Mouse (Mus musculus): ENCODE data around the gene Wdr11. TPM values are rescaled to one million over a fixed set of nuclear protein-coding genes. Genes with fewer than 3 reads are reported as not detected.

The Wdr11 gene
- polyA plus RNA-seq, 1 experiment from 2014 or later: 37.0 TPM

DNA sequence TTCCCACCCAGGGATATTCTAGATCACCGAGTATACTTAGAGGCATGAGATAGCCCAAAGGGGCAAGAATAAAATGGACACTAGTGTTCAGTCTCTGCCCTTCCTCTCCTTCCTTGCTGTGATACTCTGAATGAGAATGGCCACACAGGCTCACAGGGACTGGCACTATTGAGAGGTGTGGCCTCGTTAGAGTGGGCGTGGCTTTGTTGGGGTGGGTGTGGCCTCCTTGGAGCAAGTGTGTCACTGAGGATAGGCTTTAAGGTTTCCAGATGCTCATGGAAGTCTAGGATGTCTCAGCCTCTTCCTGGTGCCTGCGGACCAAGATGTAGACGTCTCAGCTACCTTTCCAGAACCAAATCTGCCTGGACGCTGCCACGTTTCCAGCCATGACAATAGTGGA lies 56.1 kb downstream of the Wdr11 start:
- 80% methylated on average over 7 of the region's 7 CpGs for WGBS
- Histone ChIP-seq H3K4me1 (replicated peaks; ENCODE audit: control insufficient read depth, insufficient read depth, low read length) (no peaks in the 10 kb centered on the region), H3K27ac (ENCODE audit: low read depth, low read length) (no peak overlapping the region), H3K36me3 (ENCODE audit: control insufficient read depth, insufficient read depth, low read length) (no peaks in the 10 kb centered on the region), H3K4me2 (ENCODE audit: low read depth, low read length, severe bottlenecking) (no peak overlapping the region), H3K9ac (ENCODE audit: low read length) (no peak overlapping the region), H3K27me3 (ENCODE audit: control insufficient read depth, insufficient read depth, low read length) (peaks cover 11% of the 10 kb centered on the region; the same call in 1 of the 2 replicates), H3K4me3 (ENCODE audit: low read depth, low read length) (no peak overlapping the region), H3K9me3 (ENCODE audit: control insufficient read depth, low read length) (no peaks in the 10 kb centered on the region)
- DNase-seq (ENCODE audit: low spot score): no peak
- no peak for ATAC-seq (replicated peaks; ENCODE audit: low FRiP score)

DNA sequence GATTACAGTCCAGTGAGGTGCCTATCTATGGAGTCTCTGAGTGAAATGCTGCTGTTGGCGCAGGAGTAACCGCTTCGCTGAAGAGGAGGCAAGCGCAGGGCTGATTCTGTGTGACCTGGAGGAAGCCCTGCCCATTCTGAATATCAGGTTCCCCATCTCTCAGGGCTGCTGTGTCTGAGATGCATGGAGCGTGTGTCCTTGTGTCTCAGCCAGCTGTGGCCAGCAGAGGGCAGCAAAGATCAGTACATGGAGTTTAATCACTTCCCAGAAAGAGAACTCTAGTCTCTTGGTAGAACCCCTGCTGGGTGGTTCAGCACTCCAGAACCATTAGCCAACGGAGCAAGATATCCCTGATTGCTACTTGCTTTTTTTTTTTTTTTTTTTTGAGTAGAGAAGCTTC lies 57.3 kb downstream of the Wdr11 start:
- Histone ChIP-seq H3K27me3 (ENCODE audit: control insufficient read depth, insufficient read depth, low read length) (peaks cover 12% of the 10 kb centered on the region; the same call in 1 of the 2 replicates), H3K27ac (ENCODE audit: low read depth, low read length) (no peak overlapping the region)
- peak; percentile 41; the same call in 1 of the 2 replicates for ATAC-seq (replicated peaks; ENCODE audit: low FRiP score)

DNA sequence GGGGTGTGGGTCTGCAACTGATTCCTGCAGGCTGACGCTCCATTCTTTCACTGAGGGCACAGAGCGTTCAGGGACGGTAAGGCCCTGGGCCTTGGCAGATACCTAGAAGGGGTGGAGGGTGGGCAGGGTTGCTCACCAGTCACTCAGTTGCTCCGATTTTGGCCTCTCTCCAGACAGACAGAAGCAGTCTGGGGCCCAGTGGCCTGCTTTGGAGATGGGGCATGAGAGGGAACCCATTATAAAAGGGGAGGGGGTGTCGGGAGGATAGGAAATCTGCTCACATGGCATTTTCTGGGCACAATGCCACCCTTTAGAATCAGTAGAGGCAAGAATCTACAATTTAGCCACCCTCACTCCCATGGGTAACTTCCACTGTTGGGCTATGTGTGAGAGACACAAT lies 59.1 kb downstream of the Wdr11 start:
- no peaks in the 10 kb centered on the region for H3K36me3 ChIP-seq (ENCODE audit: control insufficient read depth, insufficient read depth, low read length)
- H3K27me3 ChIP-seq (ENCODE audit: control insufficient read depth, insufficient read depth, low read length): peaks cover 12% of the 10 kb centered on the region; the same call in 1 of the 2 replicates
- DNase-seq (ENCODE audit: low spot score) (no peak), ATAC-seq (replicated peaks; ENCODE audit: low FRiP score) (no peak)
- no peak overlapping the region for H3K4me2 ChIP-seq (ENCODE audit: low read depth, low read length, severe bottlenecking)
- 92% methylated on average over 5 of the region's 5 CpGs for WGBS
- peaks cover 14% of the 10 kb centered on the region; the same call in 1 of the 2 replicates for H3K4me1 ChIP-seq (replicated peaks; ENCODE audit: control insufficient read depth, insufficient read depth, low read length)
- H3K27ac ChIP-seq (ENCODE audit: low read depth, low read length): no peak overlapping the region
- H3K9me3 ChIP-seq (ENCODE audit: control insufficient read depth, low read length): no peaks in the 10 kb centered on the region
- no peak overlapping the region for H3K9ac ChIP-seq (ENCODE audit: low read length)
- no peak overlapping the region for H3K4me3 ChIP-seq (ENCODE audit: low read depth, low read length)

More for the DNA sequence above, 57.3 kb downstream of the Wdr11 start:
- Histone ChIP-seq H3K4me2 (ENCODE audit: low read depth, low read length, severe bottlenecking) (no peak overlapping the region), H3K9ac (ENCODE audit: low read length) (no peak overlapping the region), H3K9me3 (ENCODE audit: control insufficient read depth, low read length) (no peaks in the 10 kb centered on the region), H3K36me3 (ENCODE audit: control insufficient read depth, insufficient read depth, low read length) (no peaks in the 10 kb centered on the region), H3K4me1 (replicated peaks; ENCODE audit: control insufficient read depth, insufficient read depth, low read length) (peaks cover under 1% of the 10 kb centered on the region; the same call in 1 of the 2 replicates), H3K4me3 (ENCODE audit: low read depth, low read length) (no peak overlapping the region)
- 6% methylated on average over 6 of the region's 6 CpGs for WGBS
- peak; percentile 94 for DNase-seq (ENCODE audit: low spot score)

DNA sequence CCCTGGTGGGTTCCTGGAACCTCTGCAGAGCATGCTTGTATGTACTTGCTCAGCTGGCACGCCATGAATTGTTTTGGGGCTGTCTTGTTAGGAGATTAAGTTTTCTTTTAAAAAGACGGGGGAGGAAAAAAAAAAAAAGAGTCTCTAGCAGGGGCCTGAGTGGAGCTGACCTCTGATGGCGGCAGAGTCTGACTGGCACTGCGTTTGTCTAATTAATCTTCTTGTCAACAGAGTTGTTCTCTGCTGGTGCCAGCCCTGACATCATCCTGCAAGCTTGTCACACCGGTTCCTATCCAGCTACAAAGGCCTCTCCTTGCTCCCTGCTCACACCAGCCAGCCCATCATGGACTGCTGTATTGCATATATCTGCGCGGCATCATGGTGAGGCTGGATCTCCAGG lies 60.1 kb downstream of the Wdr11 start:
- H3K36me3 ChIP-seq (ENCODE audit: control insufficient read depth, insufficient read depth, low read length): no peaks in the 10 kb centered on the region
- H3K4me3 ChIP-seq (ENCODE audit: low read depth, low read length): no peak overlapping the region
- DNase-seq (ENCODE audit: low spot score): no peak
- H3K4me2 ChIP-seq (ENCODE audit: low read depth, low read length, severe bottlenecking): no peak overlapping the region
- no peak overlapping the region for H3K27ac ChIP-seq (ENCODE audit: low read depth, low read length)
- peaks cover 12% of the 10 kb centered on the region; the same call in 1 of the 2 replicates for H3K27me3 ChIP-seq (ENCODE audit: control insufficient read depth, insufficient read depth, low read length)
- H3K4me1 ChIP-seq (replicated peaks; ENCODE audit: control insufficient read depth, insufficient read depth, low read length): peaks cover 14% of the 10 kb centered on the region; the same call in 1 of the 2 replicates
- no peaks in the 10 kb centered on the region for H3K9me3 ChIP-seq (ENCODE audit: control insufficient read depth, low read length)
- ATAC-seq (replicated peaks; ENCODE audit: low FRiP score): no peak
- H3K9ac ChIP-seq (ENCODE audit: low read length): no peak overlapping the region
- WGBS: 43% methylated on average over 7 of the region's 7 CpGs

DNA sequence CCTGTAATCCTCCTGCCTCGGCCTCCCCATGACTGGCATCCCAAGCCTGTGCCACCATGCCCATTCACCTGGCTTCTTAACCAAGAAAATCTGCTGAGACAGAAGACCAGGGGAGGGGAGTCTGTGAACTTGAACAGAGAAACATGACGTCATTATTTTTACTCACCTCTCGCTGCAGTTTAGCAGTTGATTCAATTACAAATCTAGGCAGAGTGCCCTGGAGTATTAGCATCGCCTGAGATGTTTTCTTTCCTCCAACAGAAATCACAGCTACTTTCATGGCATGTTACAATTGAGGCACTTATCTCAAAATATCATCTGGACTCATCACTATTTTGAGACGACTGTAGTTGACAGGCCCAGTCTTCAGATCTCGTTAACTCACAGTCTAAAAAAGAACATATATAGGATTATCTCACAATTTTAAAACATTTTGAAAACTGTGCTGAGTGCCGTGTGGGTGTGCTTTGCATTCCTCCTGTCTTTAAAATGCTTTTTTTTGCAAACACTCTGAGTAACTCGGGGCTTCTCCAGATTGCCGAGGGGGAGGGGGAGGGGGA lies 61.3 kb downstream of the Wdr11 start:
- Histone ChIP-seq H3K27me3 (ENCODE audit: control insufficient read depth, insufficient read depth, low read length) (peaks cover 12% of the 10 kb centered on the region; the same call in 1 of the 2 replicates), H3K27ac (ENCODE audit: low read depth, low read length) (no peak overlapping the region), H3K9me3 (ENCODE audit: control insufficient read depth, low read length) (no peaks in the 10 kb centered on the region), H3K4me3 (ENCODE audit: low read depth, low read length) (no peak overlapping the region), H3K9ac (ENCODE audit: low read length) (no peak overlapping the region), H3K4me1 (replicated peaks; ENCODE audit: control insufficient read depth, insufficient read depth, low read length) (peaks cover 14% of the 10 kb centered on the region; the same call in 1 of the 2 replicates), H3K36me3 (ENCODE audit: control insufficient read depth, insufficient read depth, low read length) (no peaks in the 10 kb centered on the region), H3K4me2 (ENCODE audit: low read depth, low read length, severe bottlenecking) (no peak overlapping the region)
- 55% methylated on average over 8 of the region's 9 CpGs for WGBS
- no peak for DNase-seq (ENCODE audit: low spot score)
- ATAC-seq (replicated peaks; ENCODE audit: low FRiP score): no peak

DNA sequence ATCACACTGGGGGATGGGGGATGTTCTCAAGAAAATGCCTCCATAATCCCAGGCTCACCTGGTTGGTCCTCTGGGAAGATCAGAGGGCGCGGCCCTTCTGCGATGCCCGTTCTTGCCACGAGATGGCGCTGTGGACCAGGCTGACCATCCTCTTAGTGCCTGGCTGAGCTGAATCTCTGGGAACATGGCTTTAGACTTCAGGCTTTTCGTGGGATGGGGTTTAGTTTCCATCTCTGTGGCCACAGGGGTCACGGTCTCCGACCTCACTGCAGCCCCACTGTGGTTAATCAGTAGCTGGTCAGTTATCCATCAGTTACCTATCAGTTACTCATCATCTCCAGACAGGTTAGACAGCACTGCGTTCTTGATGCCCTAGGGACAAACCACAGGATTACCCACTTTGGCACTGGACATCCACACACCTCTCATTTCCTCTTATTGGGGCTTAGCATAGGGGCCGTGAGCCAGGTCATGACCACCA lies 62.2 kb downstream of the Wdr11 start:
- no peaks in the 10 kb centered on the region for H3K36me3 ChIP-seq (ENCODE audit: control insufficient read depth, insufficient read depth, low read length)
- DNase-seq (ENCODE audit: low spot score) (peak; percentile 92), ATAC-seq (replicated peaks; ENCODE audit: low FRiP score) (peak; percentile 45; the same call in 1 of the 2 replicates)
- no peak overlapping the region for H3K9ac ChIP-seq (ENCODE audit: low read length)
- 12% methylated on average over 11 of the region's 11 CpGs for WGBS
- no peak overlapping the region for H3K27ac ChIP-seq (ENCODE audit: low read depth, low read length)
- no peak overlapping the region for H3K4me2 ChIP-seq (ENCODE audit: low read depth, low read length, severe bottlenecking)
- peaks cover 14% of the 10 kb centered on the region; the same call in 1 of the 2 replicates for H3K4me1 ChIP-seq (replicated peaks; ENCODE audit: control insufficient read depth, insufficient read depth, low read length)
- H3K27me3 ChIP-seq (ENCODE audit: control insufficient read depth, insufficient read depth, low read length): peaks cover 12% of the 10 kb centered on the region; the same call in 1 of the 2 replicates
- H3K4me3 ChIP-seq (ENCODE audit: low read depth, low read length): no peak overlapping the region
- no peaks in the 10 kb centered on the region for H3K9me3 ChIP-seq (ENCODE audit: control insufficient read depth, low read length)

DNA sequence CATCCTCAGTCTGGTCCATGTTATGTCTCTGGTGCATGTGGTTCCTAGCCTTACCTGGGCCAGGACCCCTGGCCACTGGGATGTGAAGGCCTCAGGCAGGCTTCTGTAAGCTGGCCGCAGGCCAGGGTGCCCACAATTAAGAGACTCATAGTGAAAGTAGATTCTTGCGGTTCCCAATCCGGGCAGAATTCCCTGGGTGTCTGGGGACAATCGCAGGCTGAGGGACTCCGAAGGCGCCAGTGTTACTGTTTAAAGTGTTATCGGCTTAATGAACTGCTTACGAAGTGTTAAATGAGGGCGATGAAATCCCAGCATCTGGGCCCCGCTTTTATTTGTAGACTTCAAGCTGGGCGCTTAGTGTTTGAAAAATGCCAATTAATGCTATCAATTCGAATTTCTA lies 63.3 kb downstream of the Wdr11 start:
- Histone ChIP-seq H3K4me1 (replicated peaks; ENCODE audit: control insufficient read depth, insufficient read depth, low read length) (peaks cover 14% of the 10 kb centered on the region; the same call in 1 of the 2 replicates), H3K36me3 (ENCODE audit: control insufficient read depth, insufficient read depth, low read length) (no peaks in the 10 kb centered on the region), H3K4me2 (ENCODE audit: low read depth, low read length, severe bottlenecking) (no peak overlapping the region), H3K27ac (ENCODE audit: low read depth, low read length) (no peak overlapping the region), H3K9me3 (ENCODE audit: control insufficient read depth, low read length) (no peaks in the 10 kb centered on the region), H3K9ac (ENCODE audit: low read length) (peak overlapping the region; percentile 8; the same call in 1 of the 2 replicates), H3K27me3 (ENCODE audit: control insufficient read depth, insufficient read depth, low read length) (peaks cover 12% of the 10 kb centered on the region; the same call in 1 of the 2 replicates), H3K4me3 (ENCODE audit: low read depth, low read length) (no peak overlapping the region)
- DNase-seq (ENCODE audit: low spot score): peak; percentile 67
- 20% methylated on average over 12 of the region's 12 CpGs for WGBS
- ATAC-seq (replicated peaks; ENCODE audit: low FRiP score): peak; percentile 40; the same call in 1 of the 2 replicates

DNA sequence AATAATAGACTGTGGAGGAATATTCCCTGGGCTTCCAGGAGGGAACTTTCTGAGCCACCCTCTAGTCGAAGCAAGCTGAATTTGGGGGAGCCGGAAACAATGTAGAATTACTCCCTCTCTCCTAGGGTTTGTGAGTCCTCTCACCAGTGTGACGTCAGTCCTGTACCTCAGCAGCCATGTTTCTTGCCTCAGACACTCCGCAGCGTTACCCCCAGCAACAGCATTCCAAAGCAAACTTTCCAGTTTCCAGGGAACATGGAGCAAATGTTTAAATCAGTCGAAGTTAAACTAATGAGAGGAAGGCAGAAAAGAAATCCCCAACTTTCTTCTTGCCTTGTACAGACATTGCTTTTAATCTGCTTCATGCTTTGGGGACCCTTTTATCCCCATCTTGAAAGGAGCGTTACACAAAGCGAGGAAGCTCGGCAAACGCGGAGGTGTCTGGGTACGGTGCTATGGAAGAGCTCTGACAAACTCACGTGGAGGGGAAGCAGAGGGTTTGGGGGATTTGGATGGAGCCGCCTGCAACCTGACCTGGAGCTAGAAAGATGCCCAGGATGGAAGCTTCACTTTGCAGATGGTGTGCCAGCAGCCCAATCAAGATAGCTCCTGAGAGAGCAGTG lies 64.1 kb downstream of the Wdr11 start:
- Histone ChIP-seq H3K9me3 (ENCODE audit: control insufficient read depth, low read length) (no peaks in the 10 kb centered on the region), H3K4me1 (replicated peaks; ENCODE audit: control insufficient read depth, insufficient read depth, low read length) (peaks cover 14% of the 10 kb centered on the region; the same call in 1 of the 2 replicates), H3K27me3 (ENCODE audit: control insufficient read depth, insufficient read depth, low read length) (peaks cover 7% of the 10 kb centered on the region; the same call in 1 of the 2 replicates), H3K36me3 (ENCODE audit: control insufficient read depth, insufficient read depth, low read length) (no peaks in the 10 kb centered on the region), H3K4me2 (ENCODE audit: low read depth, low read length, severe bottlenecking) (no peak overlapping the region), H3K4me3 (ENCODE audit: low read depth, low read length) (no peak overlapping the region), H3K27ac (ENCODE audit: low read depth, low read length) (no peak overlapping the region), H3K9ac (ENCODE audit: low read length) (no peak overlapping the region)
- DNase-seq (ENCODE audit: low spot score) (no peak), ATAC-seq (replicated peaks; ENCODE audit: low FRiP score) (no peak)
- 47% methylated on average over 14 of the region's 14 CpGs for WGBS
